Mouse (Mus musculus) lung, postnatal 14 days (tissue): ENCODE measurements around the gene Tprgl.

Source experiments
- DNase-seq: peaks from one replicate; pipeline ENCODE4 v3.0.0; 2021

The Tprgl gene

GRCm38 (mm10) chr4:154109850-154110243, 50.6 kb downstream of the Tprgl start:
- DNase-seq: no peak

DNA sequence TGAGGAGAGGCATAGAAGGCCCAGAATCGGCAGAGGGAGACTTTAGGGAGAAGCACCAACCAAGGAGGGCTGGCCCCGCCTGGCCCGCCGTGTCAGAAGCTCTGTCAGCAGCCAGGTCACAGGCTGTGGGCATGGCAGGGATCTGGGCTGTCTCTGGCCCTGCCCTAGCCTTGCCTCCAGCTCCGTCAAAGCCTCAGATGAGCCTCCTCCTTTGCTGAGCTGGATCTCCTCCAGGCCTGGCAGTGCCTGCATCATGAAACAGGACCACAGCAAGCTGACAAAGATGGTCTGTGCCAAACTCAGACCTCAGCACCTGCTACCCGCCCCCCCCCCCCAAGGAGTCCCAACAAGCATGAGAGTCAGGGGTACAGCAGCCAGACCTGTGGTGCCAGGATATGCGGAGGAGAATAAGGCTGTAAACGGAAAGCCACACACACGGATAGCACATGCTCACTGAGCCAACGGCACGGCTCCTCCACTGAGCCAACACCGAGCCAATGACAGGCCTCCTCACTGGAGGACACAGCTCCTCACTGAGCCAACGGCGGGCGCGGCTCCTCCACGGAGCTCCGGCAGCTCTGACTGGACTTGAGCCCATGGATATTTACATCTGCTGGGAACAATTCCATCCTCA, 51.1 kb downstream of the Tprgl start:
- no peak for DNase-seq
